Mouse (Mus musculus) right cerebral cortex, postnatal 25 days (tissue): ENCODE data around the gene Ttll5.

Source experiments
- DNase-seq: peaks from one replicate; pipeline ENCODE4 v3.0.0; 2022

Gene Ttll5

GRCm38 (mm10) chr12:85930713-85931112 lies 106.3 kb downstream of the Ttll5 start:
- no peak for DNase-seq

- no peak for DNase-seq
Measured at GRCm38 (mm10) chr12:85933241-85933640, 108.8 kb downstream of the Ttll5 start.

GRCm38 (mm10) chr12:85937384-85937783 lies 112.9 kb downstream of the Ttll5 start:
- no peak for DNase-seq

- no peak for DNase-seq
Measured at GRCm38 (mm10) chr12:85943456-85943855, 119.0 kb downstream of the Ttll5 start.

GRCm38 (mm10) chr12:85944419-85944818 lies 120.0 kb downstream of the Ttll5 start:
- DNase-seq, result no peak

GRCm38 (mm10) chr12:85947161-85947560 lies 122.7 kb downstream of the Ttll5 start:
- DNase-seq, result no peak

- DNase-seq, result no peak
Measured at GRCm38 (mm10) chr12:85949667-85950066, 125.2 kb downstream of the Ttll5 start.

GRCm38 (mm10) chr12:85950371-85950770 lies 125.9 kb downstream of the Ttll5 start:
- no peak for DNase-seq

GRCm38 (mm10) chr12:85951036-85951435 lies 126.6 kb downstream of the Ttll5 start:
- no peak for DNase-seq

GRCm38 (mm10) chr12:85951822-85952221 lies 127.4 kb downstream of the Ttll5 start:
- no peak for DNase-seq

- no peak for DNase-seq
Measured at GRCm38 (mm10) chr12:85952349-85952748, 127.9 kb downstream of the Ttll5 start.

- no peak for DNase-seq
Measured at GRCm38 (mm10) chr12:85954167-85954566, 129.7 kb downstream of the Ttll5 start.

- no peak for DNase-seq
Measured at GRCm38 (mm10) chr12:85955062-85955461, 130.6 kb downstream of the Ttll5 start.

- no peak for DNase-seq
Measured at GRCm38 (mm10) chr12:85955690-85956089, 131.2 kb downstream of the Ttll5 start.

- peak; percentile 72 for DNase-seq
Measured at GRCm38 (mm10) chr12:85956251-85956650, 131.8 kb downstream of the Ttll5 start.

GRCm38 (mm10) chr12:85958460-85958859 lies 134.0 kb downstream of the Ttll5 start:
- DNase-seq, result no peak

- DNase-seq, result no peak
Measured at GRCm38 (mm10) chr12:85959822-85960501, 135.5 kb downstream of the Ttll5 start.

- no peak for DNase-seq
Measured at GRCm38 (mm10) chr12:85960699-85961098, 136.2 kb downstream of the Ttll5 start.

GRCm38 (mm10) chr12:85963160-85963559 lies 138.7 kb downstream of the Ttll5 start:
- no peak for DNase-seq

GRCm38 (mm10) chr12:85963699-85964098 lies 139.2 kb downstream of the Ttll5 start:
- no peak for DNase-seq

- DNase-seq, result no peak
Measured at GRCm38 (mm10) chr12:85964436-85964835, 140.0 kb downstream of the Ttll5 start.

GRCm38 (mm10) chr12:85967812-85968211 lies 143.4 kb downstream of the Ttll5 start:
- DNase-seq, result no peak

GRCm38 (mm10) chr12:85968409-85968808 lies 143.9 kb downstream of the Ttll5 start:
- DNase-seq, result no peak

- DNase-seq, result no peak
Measured at GRCm38 (mm10) chr12:85969571-85969970, 145.1 kb downstream of the Ttll5 start.

GRCm38 (mm10) chr12:85970191-85970590 lies 145.7 kb downstream of the Ttll5 start:
- no peak for DNase-seq
